Mouse (Mus musculus): ENCODE measurements around the gene Ppp1r1c. TPM values are rescaled to one million over a fixed set of nuclear protein-coding genes. Genes with fewer than 3 reads are reported as not detected.

Gene Ppp1r1c
- polyA plus RNA-seq, 1 experiment from 2014 or later = 0.14 TPM

DNA sequence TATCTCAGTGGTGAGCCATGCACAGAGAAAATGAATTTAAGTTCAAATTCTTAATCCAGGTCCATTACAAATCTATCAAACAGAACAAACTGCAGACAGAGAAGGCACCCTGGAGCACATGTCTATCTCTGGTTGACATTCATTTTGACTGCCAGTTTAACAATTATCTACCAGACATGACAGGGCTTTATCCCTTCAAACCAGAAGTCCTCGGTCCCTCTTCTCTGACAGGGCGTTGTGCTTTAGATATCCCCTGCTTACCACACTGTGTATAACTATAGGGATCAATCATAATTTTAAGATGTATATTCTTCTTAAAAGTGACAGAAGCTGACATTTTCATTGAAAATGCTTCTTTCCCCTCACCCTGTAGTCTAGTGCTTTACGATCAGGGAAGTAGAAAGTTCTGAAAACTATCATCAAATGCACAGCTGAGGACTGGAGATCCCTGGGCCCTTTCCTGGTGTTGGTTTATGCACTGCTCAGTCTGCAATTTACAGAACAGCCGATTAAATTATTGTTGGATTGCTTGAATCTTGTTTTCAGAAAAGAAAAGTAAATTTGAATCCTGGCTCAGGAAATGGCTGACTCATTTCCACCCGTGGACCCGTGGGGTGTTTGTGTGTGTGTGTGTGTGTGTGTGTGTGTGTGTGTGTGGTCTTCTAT lies 55.3 kb downstream of the Ppp1r1c start:
- Histone ChIP-seq H3K4me2 (no peak overlapping the region), H3K9me3 (replicated peaks) (no peaks in the 10 kb centered on the region), H3K4me3 (replicated peaks) (no peak overlapping the region), H3K36me3 (no peaks in the 10 kb centered on the region), H3K4me1 (no peaks in the 10 kb centered on the region), H3K9ac (no peak overlapping the region), H3K27ac (no peak overlapping the region), H3K27me3 (no peaks in the 10 kb centered on the region)
- WGBS = 66% methylated on average over 6 of the region's 6 CpGs
- no peak for ATAC-seq (replicated peaks; ENCODE audit: low FRiP score)

DNA sequence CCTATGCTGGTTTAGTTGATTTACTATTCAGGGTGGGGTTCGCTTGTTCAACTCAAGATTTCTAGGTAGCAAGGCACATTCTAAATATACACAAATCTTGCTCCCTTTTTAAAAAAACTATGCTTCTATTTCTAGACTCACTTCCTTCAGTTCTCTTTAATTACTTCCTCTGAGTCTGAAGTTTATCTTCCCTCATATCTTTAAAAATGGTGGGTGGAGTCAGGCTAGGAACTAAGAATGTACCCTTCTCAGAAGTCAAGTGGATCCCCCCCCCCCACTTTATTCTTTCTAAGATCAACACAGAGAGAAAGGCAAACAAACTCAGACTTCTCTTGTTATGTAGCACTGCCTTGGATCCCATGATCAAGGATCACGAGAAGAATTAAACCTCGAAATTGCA lies 57.5 kb downstream of the Ppp1r1c start:
- H3K4me1 ChIP-seq = no peaks in the 10 kb centered on the region
- no peaks in the 10 kb centered on the region for H3K9me3 ChIP-seq (replicated peaks)
- no peak overlapping the region for H3K4me3 ChIP-seq (replicated peaks)
- no peak overlapping the region for H3K9ac ChIP-seq
- ATAC-seq (replicated peaks; ENCODE audit: low FRiP score) = no peak
- H3K27ac ChIP-seq = no peak overlapping the region
- no peaks in the 10 kb centered on the region for H3K27me3 ChIP-seq
- no peak overlapping the region for H3K4me2 ChIP-seq
- H3K36me3 ChIP-seq = no peaks in the 10 kb centered on the region
- 71% methylated on average over 3 of the region's 3 CpGs for WGBS

DNA sequence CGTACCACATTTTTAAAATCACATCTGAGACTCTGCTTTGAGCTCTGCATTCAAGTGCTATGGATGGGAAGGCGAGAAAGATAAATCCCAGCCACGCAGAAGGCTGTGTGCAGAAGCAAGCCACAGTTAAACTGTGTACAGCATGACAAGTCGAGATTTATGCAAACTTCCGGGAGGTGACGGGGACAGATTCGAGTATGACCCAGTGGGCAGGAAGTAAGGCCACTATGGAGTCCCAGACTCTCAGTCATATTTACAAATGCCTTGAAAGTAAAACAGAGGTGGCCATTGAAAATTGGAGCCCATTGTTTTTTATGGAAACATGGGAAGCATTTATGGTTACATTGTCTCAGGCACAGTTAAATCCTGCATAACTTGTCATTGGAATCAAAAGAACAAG lies 58.1 kb downstream of the Ppp1r1c start:
- ATAC-seq (replicated peaks; ENCODE audit: low FRiP score) = peak; percentile 78; the same call in 1 of the 2 replicates
- WGBS = 48% methylated on average over 7 of the region's 7 CpGs
- Histone ChIP-seq H3K4me1 (no peaks in the 10 kb centered on the region), H3K4me3 (replicated peaks) (no peak overlapping the region), H3K27me3 (no peaks in the 10 kb centered on the region), H3K27ac (peak overlapping the region; percentile 45; the same call in 1 of the 2 replicates), H3K9ac (no peak overlapping the region), H3K36me3 (no peaks in the 10 kb centered on the region), H3K9me3 (replicated peaks) (no peaks in the 10 kb centered on the region), H3K4me2 (no peak overlapping the region)

DNA sequence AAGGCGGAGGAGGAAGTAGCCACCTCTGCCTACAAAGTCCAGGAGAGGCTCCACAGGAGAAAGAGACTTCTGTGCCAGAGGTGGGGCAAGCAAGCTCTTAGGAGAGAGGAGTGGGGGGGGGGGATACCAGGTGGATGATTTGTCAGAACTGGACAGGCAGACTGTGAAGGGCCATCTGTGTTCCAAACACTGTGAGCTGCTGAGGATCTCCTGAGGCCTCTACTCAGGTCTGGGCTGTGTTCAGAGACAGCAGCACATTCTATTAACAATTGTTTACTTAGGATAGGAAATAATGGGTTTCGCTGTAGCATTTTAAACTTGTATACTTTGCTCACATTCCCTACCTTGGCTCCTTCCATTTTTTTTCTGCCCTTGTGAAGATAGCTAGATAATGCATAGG lies 61.0 kb downstream of the Ppp1r1c start:
- Histone ChIP-seq H3K27me3 (no peaks in the 10 kb centered on the region), H3K27ac (no peak overlapping the region), H3K9me3 (replicated peaks) (no peaks in the 10 kb centered on the region), H3K4me2 (no peak overlapping the region), H3K9ac (no peak overlapping the region), H3K4me1 (no peaks in the 10 kb centered on the region), H3K4me3 (replicated peaks) (no peak overlapping the region), H3K36me3 (no peaks in the 10 kb centered on the region)
- 84% methylated on average over 2 of the region's 2 CpGs for WGBS
- ATAC-seq (replicated peaks; ENCODE audit: low FRiP score) = no peak

DNA sequence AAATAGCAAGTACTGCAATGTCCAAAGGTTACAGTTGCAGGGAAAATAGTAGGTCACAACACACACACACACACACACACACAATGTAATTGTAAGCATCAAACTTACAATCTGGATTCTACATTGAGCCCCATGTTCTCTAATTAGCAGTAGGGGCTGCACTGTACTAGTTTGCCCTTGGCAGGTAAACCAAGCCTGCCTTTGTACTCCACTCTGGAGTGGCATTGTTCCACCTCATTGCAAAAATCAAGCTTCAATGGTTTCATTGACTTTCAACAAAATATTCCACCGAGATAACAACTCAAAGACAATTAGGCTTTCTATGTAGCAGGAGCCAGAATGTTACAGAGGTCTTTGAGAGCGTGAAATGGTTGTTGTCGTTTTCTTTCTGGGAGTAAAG lies 62.7 kb downstream of the Ppp1r1c start:
- Histone ChIP-seq H3K27me3 (no peaks in the 10 kb centered on the region), H3K9me3 (replicated peaks) (no peaks in the 10 kb centered on the region), H3K4me1 (no peaks in the 10 kb centered on the region; the same call in 1 of the 2 replicates), H3K36me3 (no peaks in the 10 kb centered on the region), H3K9ac (no peak overlapping the region), H3K4me2 (no peak overlapping the region), H3K27ac (peak overlapping the region; percentile 54; the same call in 1 of the 2 replicates), H3K4me3 (replicated peaks) (no peak overlapping the region)
- 67% methylated on average over 3 of the region's 3 CpGs for WGBS
- peak; percentile 57; the same call in 1 of the 2 replicates for ATAC-seq (replicated peaks; ENCODE audit: low FRiP score)

DNA sequence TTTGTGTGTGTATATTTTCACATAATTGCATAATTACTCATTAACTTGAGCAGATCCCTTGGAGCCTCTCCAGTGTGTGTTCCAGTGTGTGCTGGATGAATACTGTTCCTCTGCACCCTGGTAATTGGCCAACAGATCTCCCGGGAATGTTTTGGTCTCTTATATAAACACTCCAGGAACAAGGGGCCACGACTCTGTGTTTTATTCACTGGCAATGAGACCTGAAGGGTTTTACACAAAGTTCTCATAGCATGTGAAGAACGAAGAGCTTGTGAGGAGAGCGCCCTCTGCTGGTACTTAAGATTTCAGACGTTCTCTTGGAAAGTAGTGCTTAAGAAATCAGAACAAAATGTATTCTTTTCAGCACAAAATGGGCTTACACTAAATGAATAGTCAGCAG lies 66.8 kb downstream of the Ppp1r1c start:
- Histone ChIP-seq H3K4me1 (no peaks in the 10 kb centered on the region; the same call in 1 of the 2 replicates), H3K27me3 (no peaks in the 10 kb centered on the region), H3K9me3 (replicated peaks) (no peaks in the 10 kb centered on the region), H3K9ac (no peak overlapping the region), H3K27ac (no peak overlapping the region), H3K4me3 (replicated peaks) (no peak overlapping the region), H3K4me2 (no peak overlapping the region), H3K36me3 (no peaks in the 10 kb centered on the region)
- under 1% methylated on average over 5 of the region's 5 CpGs for WGBS
- peak; percentile 64 for ATAC-seq (replicated peaks; ENCODE audit: low FRiP score)

DNA sequence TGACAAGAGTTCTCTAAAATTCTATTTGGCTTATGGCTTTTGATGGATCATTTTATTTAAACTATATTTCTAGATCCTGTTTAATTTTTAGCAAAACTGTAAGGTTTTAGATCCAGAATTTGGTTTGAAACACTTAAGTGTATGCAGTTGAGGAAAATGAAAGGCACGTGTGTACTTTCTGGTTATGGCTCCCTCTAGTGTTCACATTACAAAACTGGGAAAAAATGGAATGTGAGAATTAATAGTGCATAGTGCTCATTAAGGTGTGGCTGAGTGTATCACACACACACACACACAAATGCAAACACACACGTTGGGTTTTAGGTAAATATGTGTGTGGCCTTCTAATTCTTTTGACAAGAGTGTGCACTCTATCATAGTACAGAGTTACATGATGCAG lies 70.2 kb downstream of the Ppp1r1c start:
- WGBS = 75% methylated on average over 2 of the region's 2 CpGs
- Histone ChIP-seq H3K27ac (no peak overlapping the region), H3K4me2 (no peak overlapping the region), H3K36me3 (no peaks in the 10 kb centered on the region), H3K9ac (no peak overlapping the region), H3K4me3 (replicated peaks) (no peak overlapping the region), H3K9me3 (replicated peaks) (no peaks in the 10 kb centered on the region), H3K27me3 (no peaks in the 10 kb centered on the region), H3K4me1 (no peaks in the 10 kb centered on the region; the same call in 1 of the 2 replicates)
- no peak for ATAC-seq (replicated peaks; ENCODE audit: low FRiP score)

DNA sequence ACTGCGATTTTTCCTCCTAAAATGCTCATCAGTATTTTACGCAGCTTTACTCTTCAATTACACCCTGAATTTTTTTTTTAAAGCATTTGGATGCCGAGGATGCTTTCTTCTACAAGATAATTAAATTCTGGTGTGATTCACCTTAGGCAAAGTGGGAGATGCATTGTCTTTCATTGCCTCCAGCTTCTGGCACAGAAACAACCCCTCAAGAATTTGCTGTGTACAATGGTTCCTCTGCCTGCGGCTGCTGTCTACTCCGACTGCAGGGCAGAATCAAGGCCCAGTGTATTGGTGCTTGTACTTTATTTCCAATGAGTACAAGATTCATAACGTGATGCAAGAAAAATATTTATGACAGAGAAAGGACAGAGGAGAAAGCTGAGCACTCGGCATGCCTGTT lies 73.2 kb downstream of the Ppp1r1c start:
- Histone ChIP-seq H3K9ac (no peak overlapping the region), H3K27me3 (no peaks in the 10 kb centered on the region), H3K9me3 (replicated peaks) (no peaks in the 10 kb centered on the region), H3K4me1 (0 out of 2 replicates have a peak, but pooled peaks cover 5% of the 10 kb centered on the region), H3K36me3 (no peaks in the 10 kb centered on the region), H3K4me2 (no peak overlapping the region), H3K27ac (no peak overlapping the region), H3K4me3 (replicated peaks) (no peak overlapping the region)
- 67% methylated on average over 7 of the region's 7 CpGs for WGBS
- no peak for ATAC-seq (replicated peaks; ENCODE audit: low FRiP score)

DNA sequence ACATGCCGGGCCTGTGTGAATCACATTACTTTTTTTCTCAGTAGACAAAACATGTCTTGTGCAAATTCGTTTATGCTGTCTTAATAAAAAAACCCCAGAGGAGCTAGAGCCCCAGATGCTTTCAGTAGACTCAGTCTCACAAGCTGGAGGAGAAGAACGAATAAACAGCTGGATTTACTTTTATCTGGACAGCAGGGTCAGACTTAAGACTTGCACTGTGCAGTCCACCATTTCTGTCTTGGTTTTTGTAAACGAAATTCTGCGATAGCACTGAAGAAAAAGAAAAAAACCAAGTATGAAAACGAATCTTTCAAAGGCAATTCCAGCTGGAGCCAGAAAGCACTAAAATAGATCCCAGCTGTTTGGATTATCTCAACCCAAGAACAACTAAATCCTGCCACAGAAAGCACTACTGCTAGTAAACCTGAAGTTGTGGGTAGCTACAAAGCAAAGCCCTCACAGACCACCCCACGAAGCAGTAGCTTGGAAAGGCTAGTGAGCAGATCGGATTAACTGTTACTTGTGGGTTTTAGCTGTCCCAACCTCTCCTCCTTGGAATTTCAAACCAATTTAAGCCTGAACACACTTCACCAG lies 78.1 kb downstream of the Ppp1r1c start:
- peak; percentile 69; the same call in 1 of the 2 replicates for ATAC-seq (replicated peaks; ENCODE audit: low FRiP score)
- H3K9me3 ChIP-seq (replicated peaks) = no peaks in the 10 kb centered on the region
- H3K27me3 ChIP-seq = no peaks in the 10 kb centered on the region
- H3K36me3 ChIP-seq = no peaks in the 10 kb centered on the region
- peaks cover 13% of the 10 kb centered on the region; the same call in 1 of the 2 replicates for H3K4me1 ChIP-seq
- no peak overlapping the region for H3K9ac ChIP-seq
- H3K27ac ChIP-seq = peak overlapping the region; percentile 83
- H3K4me2 ChIP-seq = no peak overlapping the region
- WGBS = 43% methylated on average over 8 of the region's 8 CpGs
- no peak overlapping the region for H3K4me3 ChIP-seq (replicated peaks)

DNA sequence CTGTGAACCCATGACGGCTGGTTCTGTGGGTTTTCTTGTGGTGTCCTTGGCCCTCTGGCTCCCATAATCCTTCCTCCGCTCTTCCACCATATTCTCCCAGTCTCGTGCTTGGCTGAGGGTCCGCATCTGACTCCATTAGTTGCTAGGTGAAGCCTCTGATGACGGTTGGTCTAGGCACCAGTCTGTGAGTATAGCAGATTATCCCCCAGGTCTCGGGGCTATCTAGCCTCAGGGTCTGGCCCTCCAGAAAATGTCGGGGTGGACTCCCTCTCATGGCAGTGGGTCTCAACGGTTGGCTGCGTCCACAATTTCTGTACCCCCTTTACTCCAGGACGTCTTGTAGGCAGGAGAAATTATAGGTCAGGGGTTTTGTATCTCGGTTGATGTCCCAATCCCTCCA lies 78.9 kb downstream of the Ppp1r1c start:
- Histone ChIP-seq H3K27ac (peak overlapping the region; percentile 83; the same call in 1 of the 2 replicates), H3K4me3 (replicated peaks) (no peak overlapping the region), H3K4me2 (no peak overlapping the region), H3K27me3 (no peaks in the 10 kb centered on the region), H3K4me1 (peaks cover 13% of the 10 kb centered on the region; the same call in 1 of the 2 replicates), H3K9me3 (replicated peaks) (no peaks in the 10 kb centered on the region), H3K9ac (no peak overlapping the region), H3K36me3 (no peaks in the 10 kb centered on the region)
- 87% methylated on average over 11 of the region's 11 CpGs for WGBS
- no peak for ATAC-seq (replicated peaks; ENCODE audit: low FRiP score)

DNA sequence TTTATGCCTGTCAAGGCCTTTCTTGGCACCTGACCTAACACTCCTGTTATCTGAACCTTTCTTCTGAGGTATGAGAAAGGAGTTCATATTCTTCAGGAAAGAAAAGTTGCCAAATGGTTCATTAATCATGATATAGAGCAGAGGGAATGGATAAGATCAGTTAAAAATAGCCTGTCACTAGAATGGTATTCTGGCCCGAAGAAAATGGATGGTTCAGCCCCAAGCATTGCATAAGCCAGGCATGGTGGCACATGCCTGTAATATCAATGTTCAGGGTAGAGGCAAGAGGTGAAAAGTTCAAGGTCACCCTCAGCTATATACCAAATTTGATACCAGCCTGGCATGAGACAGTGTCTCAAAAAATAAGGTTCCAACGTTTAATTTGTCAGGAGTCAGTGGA lies 85.6 kb downstream of the Ppp1r1c start:
- WGBS = 21% methylated on average over 2 of the region's 2 CpGs
- H3K4me3 ChIP-seq (replicated peaks) = no peak overlapping the region
- no peaks in the 10 kb centered on the region for H3K9me3 ChIP-seq (replicated peaks)
- H3K9ac ChIP-seq = no peak overlapping the region
- H3K4me2 ChIP-seq = no peak overlapping the region
- no peaks in the 10 kb centered on the region for H3K27me3 ChIP-seq
- ATAC-seq (replicated peaks; ENCODE audit: low FRiP score) = 0 out of 2 replicates have a peak, but pooled peaks have one; percentile 70
- no peak overlapping the region for H3K27ac ChIP-seq
- H3K36me3 ChIP-seq = no peaks in the 10 kb centered on the region
- H3K4me1 ChIP-seq = no peaks in the 10 kb centered on the region

DNA sequence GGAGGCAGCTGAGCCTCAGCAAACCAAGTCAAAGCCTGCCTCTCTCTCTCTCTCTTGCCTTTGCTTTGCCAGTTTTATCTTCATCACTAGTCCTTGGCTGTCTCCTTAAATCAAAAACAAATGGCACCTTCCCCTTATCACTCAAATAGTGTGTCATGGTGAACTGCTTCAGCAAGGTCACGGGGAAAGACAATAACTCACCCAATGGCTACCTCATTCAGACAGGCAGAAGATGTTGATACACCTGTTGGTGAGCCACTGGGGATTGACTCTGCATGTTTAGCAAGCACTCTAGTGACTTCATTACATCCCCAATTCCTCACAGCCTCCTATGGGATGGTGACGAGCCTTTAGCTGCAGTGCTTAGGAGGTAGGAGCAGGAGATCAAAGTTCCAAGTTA lies 89.9 kb downstream of the Ppp1r1c start:
- no peak overlapping the region for H3K9ac ChIP-seq

More for the DNA sequence above, 89.9 kb downstream of the Ppp1r1c start:
- H3K27ac ChIP-seq = no peak overlapping the region
- H3K4me1 ChIP-seq = no peaks in the 10 kb centered on the region
- no peak overlapping the region for H3K4me2 ChIP-seq
- WGBS = 67% methylated on average over 2 of the region's 2 CpGs
- H3K36me3 ChIP-seq = no peaks in the 10 kb centered on the region
- H3K4me3 ChIP-seq (replicated peaks) = no peak overlapping the region
- no peaks in the 10 kb centered on the region for H3K27me3 ChIP-seq
- ATAC-seq (replicated peaks; ENCODE audit: low FRiP score) = no peak
- H3K9me3 ChIP-seq (replicated peaks) = no peaks in the 10 kb centered on the region
